Mouse (Mus musculus) lung, adult 2 months (tissue): ENCODE measurements around the gene Fgf15. TPM values are rescaled to one million over a fixed set of nuclear protein-coding genes. Genes with fewer than 3 reads are reported as not detected.

Experiments
- DNase-seq: peaks from one replicate; pipeline ENCODE4 v3.0.0; 2022
- H3K4me1 ChIP-seq: fragments of 200-500 bp; 2 replicates; pipeline ENCODE4 v1.6.1; 2011; ENCODE audit warnings: low read length; ENCODE audit not compliant: control insufficient read depth, insufficient read depth
- H3K4me3 ChIP-seq: fragments of 200-500 bp; replicated peaks from 2 replicates; pipeline ENCODE3; 2011; ENCODE audit warnings: low read depth, mild to moderate bottlenecking, control low read depth, low read length; ENCODE audit errors: extremely low read depth
- CTCF ChIP-seq: fragments of 200-500 bp; IDR thresholded peaks from 2 replicates; pipeline ENCODE4 v1.5.1; 2011; ENCODE audit warnings: mild to moderate bottlenecking, low read length, control low read depth; ENCODE audit not compliant: insufficient read depth
- POLR2A ChIP-seq: fragments of 200-500 bp; IDR thresholded peaks from 2 replicates; pipeline ENCODE4 v1.6.1; 2011; ENCODE audit warnings: low read depth, mild to moderate bottlenecking, control low read depth, low read length, borderline replicate concordance; ENCODE audit errors: extremely low read depth
- WGBS: fragments of 180-500 bp; shearing (Covaris S2); methylation state at CpG from one replicate; pipeline ENCODE4 v1.1.7; 2018; 5-methylcytosine and 5-hydroxymethylcytosine counted together
- polyA plus RNA-seq: library from polyadenylated mRNA; depleted of rRNA; stranded (reverse); fragments of >200 nt; gene quantifications from 2 replicates; pipeline ENCODE4 v1.2.3, GENCODE M21; 2012

Gene Fgf15
- polyA plus RNA-seq, 1 experiment, result not detected

DNA sequence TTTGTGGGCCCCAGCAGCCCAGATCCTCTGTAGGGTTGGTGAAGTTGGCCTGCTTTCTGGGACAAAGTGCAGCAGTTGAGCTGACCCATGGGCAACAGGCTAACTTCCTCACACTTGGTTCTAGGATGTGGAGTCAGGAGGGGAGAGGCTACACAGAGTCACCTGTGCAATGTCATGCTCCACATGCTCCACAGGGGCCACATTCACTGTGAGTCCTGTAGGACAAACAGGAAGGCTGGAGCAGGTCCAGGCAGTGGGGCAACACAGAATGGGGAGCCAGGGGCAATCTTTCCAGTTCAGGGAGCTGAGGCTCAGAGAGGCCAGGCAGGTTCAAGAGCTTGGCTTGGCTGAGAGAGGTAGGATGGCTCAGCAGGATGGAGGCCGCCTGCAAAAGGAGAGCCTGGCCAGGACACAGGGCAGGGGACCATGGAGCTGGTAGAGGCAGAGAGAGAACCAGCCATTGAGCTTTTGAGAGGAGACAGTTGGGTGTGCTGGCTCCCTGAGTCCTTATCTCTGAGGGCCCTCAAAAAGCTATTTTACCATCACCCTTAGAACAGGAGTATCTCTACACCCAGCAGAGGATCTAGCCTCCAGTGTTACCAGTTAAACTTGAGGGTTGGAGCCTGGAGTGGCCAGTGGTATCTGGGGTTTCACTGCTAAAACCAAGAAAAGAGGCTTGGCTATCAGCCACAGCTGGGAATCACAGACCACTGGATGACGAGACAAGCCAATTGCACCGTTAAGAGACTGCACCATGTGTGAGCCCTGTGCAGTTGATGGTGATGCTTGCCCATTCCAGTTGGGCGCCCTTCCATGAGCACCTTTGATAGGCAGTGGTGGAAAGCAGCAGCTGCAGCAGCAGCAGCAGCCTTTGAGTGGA is 31.9 kb downstream of the Fgf15 start:
- TF ChIP-seq CTCF, result no peak
- DNase-seq, result no peak
- Histone ChIP-seq H3K4me1 (peaks cover 6% of the 10 kb centered on the region), H3K4me3 (no peak overlapping the region)
- 71% methylated on average over 4 of the region's 4 CpGs for WGBS

- Histone ChIP-seq H3K4me3 (no peak overlapping the region), H3K4me1 (peaks cover 6% of the 10 kb centered on the region)
- TF ChIP-seq POLR2A (no peak), CTCF (no peak)
- DNase-seq, result no peak
- 69% methylated on average over 6 of the region's 6 CpGs for WGBS
These were observed 32.5 kb downstream of the Fgf15 start for GRCm38 (mm10) chr7:144928889-144929210.

GRCm38 (mm10) chr7:144929506-144929905 is 33.2 kb downstream of the Fgf15 start:
- WGBS, result 67% methylated on average over 8 of the region's 8 CpGs
- H3K4me3 ChIP-seq, result no peak overlapping the region
- no peak for DNase-seq
- TF ChIP-seq CTCF (no peak), POLR2A (no peak)
- H3K4me1 ChIP-seq, result peaks cover 6% of the 10 kb centered on the region

GRCm38 (mm10) chr7:144929931-144930330 is 33.6 kb downstream of the Fgf15 start:
- WGBS, result 70% methylated on average over 5 of the region's 5 CpGs
- H3K4me1 ChIP-seq, result peaks cover 6% of the 10 kb centered on the region
- TF ChIP-seq CTCF, result no peak
- TF ChIP-seq POLR2A, result no peak
- no peak for DNase-seq
- H3K4me3 ChIP-seq, result no peak overlapping the region

DNA sequence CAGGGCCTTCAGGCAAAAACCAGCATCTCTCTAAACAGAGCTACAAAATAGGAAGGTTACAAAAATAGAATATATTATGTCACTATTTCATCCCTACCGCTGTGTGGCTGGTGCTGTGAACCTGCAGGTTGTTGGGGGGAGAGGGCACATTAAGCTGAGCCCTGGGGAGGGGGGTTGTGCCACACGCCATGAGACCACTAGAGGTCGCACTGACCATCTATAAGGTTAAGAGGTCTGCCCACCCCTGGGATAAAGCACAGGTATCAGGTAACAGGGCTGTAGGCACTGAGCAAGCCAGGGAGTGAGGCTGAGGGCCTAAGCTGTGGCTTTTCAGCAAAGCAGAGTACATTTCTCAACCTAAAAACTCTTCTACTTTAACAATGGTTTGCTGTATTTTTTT is 35.4 kb downstream of the Fgf15 start:
- H3K4me1 ChIP-seq, result peaks cover 6% of the 10 kb centered on the region
- WGBS, result 22% methylated on average over 3 of the region's 3 CpGs
- TF ChIP-seq CTCF (peak; percentile 50; the same call in 1 of the 2 replicates), POLR2A (no peak)
- DNase-seq, result no peak
- no peak overlapping the region for H3K4me3 ChIP-seq

GRCm38 (mm10) chr7:144932389-144932937 is 36.1 kb downstream of the Fgf15 start:
- H3K4me3 ChIP-seq, result no peak overlapping the region
- WGBS, result 59% methylated on average over 18 of the region's 18 CpGs
- no peak for DNase-seq
- TF ChIP-seq CTCF (no peak), POLR2A (no peak)
- H3K4me1 ChIP-seq, result peaks cover 4% of the 10 kb centered on the region

GRCm38 (mm10) chr7:144933336-144933735 is 37.0 kb downstream of the Fgf15 start:
- no peak overlapping the region for H3K4me3 ChIP-seq
- WGBS, result 74% methylated on average over 3 of the region's 3 CpGs
- no peak for DNase-seq
- TF ChIP-seq POLR2A (no peak), CTCF (no peak)
- H3K4me1 ChIP-seq, result no peaks in the 10 kb centered on the region

DNA sequence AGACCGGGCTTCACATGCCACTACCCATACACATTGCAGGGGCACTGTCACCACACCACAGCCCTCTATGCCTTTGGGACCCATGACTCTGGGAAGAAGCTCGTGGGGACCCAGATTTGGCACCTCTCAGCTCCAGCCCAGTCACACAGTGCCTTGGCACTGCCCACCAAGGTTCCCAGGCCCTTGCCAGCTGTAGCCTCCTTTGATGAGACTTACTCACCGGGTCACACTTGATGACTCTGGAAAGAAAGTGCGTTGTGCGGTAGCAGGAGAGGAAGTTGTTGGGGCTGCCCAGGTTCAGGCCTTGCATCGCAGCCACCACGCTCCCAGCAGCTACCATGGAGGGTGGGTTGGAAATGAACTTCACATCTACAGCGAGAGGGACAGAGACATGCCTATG is 37.5 kb downstream of the Fgf15 start:
- TF ChIP-seq POLR2A (no peak), CTCF (no peak)
- 78% methylated on average over 8 of the region's 8 CpGs for WGBS
- Histone ChIP-seq H3K4me1 (no peaks in the 10 kb centered on the region), H3K4me3 (no peak overlapping the region)
- no peak for DNase-seq

DNA sequence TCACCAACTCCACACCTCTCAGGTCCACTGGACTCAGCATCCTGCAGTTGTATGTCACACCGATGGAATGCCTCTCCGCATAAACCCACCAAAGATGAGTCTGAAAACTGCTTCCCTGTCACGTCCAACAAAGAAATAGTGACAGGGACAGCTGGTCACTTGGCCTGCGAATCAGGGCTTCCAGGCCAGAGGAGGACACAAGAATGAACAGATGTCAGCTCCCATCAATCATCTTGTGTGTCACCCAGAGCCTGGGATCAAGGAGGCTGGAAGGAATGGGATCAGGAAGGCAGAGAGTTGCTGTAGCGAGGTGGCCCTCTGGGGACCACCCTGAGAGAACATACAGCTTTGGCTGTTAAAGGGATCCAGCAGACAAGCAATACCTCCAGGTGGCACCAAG is 38.6 kb downstream of the Fgf15 start:
- no peak overlapping the region for H3K4me3 ChIP-seq
- TF ChIP-seq CTCF, result no peak
- no peak for TF ChIP-seq POLR2A
- WGBS, result 76% methylated on average over 5 of the region's 5 CpGs
- DNase-seq, result no peak
- peaks cover under 1% of the 10 kb centered on the region; the same call in 1 of the 2 replicates for H3K4me1 ChIP-seq

- WGBS, result 53% methylated on average over 5 of the region's 5 CpGs
- no peak for DNase-seq
These were observed 39.2 kb downstream of the Fgf15 start for GRCm38 (mm10) chr7:144935563-144935962.

More at GRCm38 (mm10) chr7:144935563-144935962, 39.2 kb downstream of the Fgf15 start:
- peak; percentile 45 for TF ChIP-seq CTCF
- TF ChIP-seq POLR2A, result no peak
- Histone ChIP-seq H3K4me1 (peaks cover 3% of the 10 kb centered on the region), H3K4me3 (no peak overlapping the region)
